Mouse (Mus musculus) heart, postnatal 36 days (tissue): ENCODE data around the gene March5. TPM values are rescaled to one million over a fixed set of nuclear protein-coding genes. Genes with fewer than 3 reads are reported as not detected.
"Not testable (repeated sequence)": the region's sequence is repeated elsewhere in the genome, so short reads cannot be mapped to it uniquely, and the experiment has no call there.

Experiments
- DNase-seq, 2 experiments: peaks; one replicate each; pipeline ENCODE4 v3.0.0; 2021 to 2022
- intact Hi-C: fragments of 180-260 bp; cut with DNase I; formaldehyde crosslinking; loops from one replicate; pipeline ENCODE4 v1.15.1; 2025
- total RNA-seq, 2 experiments: library from RNA; stranded (reverse); gene quantifications; 2 replicates each; pipeline ENCODE4 v1.2.3; 2021

March5 gene
- 10 to 100 TPM; 76.8 to 88.5 TPM for total RNA-seq

- intact Hi-C loops, result loop anchor here (2.0 to 5.0 kb wide), 3 partner anchors 33 to 280 kb away; partner anchors contain the start of gene Btaf1
- peak; percentile 86 to 89 for DNase-seq
Measured at GRCm38 (mm10) chr19:37207303-37208175, at the start of gene March5. March5 (plus strand) TSS chr19:37207543.

DNA sequence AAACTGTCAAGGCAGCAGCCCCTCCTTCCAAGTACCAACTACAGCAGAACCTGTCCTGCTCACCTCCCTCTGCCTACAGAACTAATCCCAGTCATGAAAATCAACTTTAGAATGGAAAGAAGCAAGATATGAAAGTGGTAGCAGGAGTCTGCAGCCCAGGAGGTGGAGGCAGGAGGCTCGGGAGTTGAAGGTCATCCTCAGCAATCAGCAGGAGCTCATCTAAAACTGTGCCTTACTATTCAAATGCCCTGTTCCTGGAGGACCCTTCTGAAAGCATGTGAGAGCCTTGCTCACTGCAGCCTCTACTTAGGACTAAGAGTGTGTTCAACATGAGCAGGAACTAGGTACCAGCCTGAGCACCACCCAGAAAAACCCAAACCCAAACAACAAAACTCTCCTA, 35.2 kb upstream of the March5 start:
- DNase-seq, result no peak
- intact Hi-C loops, result no loop called here

GRCm38 (mm10) chr19:37172566-37173130, 34.7 kb upstream of the March5 start:
- intact Hi-C loops, result no loop called here
- peak in 1 of 2 experiments; percentile 34 for DNase-seq

- intact Hi-C loops, result loop anchor here (2.0 kb wide), 1 partner anchor 33 kb away; the partner anchor contains the start of gene March5
Measured at GRCm38 (mm10) chr19:37173331-37174115, 33.8 kb upstream of the March5 start.

DNA sequence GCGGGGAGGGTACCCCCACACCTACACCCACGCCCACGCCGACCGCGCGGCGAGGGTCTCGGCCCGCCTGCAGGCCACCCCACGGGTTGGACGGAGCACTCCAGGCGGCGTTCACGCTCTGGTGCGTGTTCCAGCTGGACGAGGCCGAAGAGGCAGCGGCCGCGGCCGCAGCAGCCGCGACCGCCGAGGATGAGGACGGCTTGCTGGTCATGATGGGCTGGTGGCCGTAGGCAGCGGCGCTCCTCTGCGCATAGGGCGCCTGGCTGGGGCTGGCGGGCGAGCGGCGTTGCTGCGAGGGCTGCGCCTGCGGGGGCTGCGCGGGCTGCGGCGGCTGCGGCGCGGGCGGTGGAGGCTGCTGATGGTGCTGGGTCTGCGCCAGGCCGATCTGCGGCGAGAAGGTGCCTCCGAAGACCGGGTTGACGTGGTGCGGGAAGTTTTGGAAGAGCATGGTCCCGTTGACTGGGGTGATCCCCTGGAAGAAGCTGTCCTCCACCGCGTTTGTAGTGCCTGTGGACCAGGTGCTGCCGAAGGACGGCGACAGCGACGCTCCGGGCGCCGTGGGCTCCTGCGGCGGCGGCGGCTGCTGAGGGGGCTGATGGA, 33.1 kb upstream of the March5 start:
- no peak for DNase-seq
- intact Hi-C loops, result loop anchor here (2.0 kb wide), 1 partner anchor 33 kb away; the partner anchor contains the start of gene March5

More at GRCm38 (mm10) chr19:37173331-37174115, 33.8 kb upstream of the March5 start:
- no peak for DNase-seq

- intact Hi-C loops, result loop anchor here (2.0 to 5.0 kb wide), 3 partner anchors 32 to 123 kb away; partner anchors contain the start of gene March5
- DNase-seq, result peak; percentile 57 to 74
Measured at GRCm38 (mm10) chr19:37174716-37175435, 32.5 kb upstream of the March5 start.

DNA sequence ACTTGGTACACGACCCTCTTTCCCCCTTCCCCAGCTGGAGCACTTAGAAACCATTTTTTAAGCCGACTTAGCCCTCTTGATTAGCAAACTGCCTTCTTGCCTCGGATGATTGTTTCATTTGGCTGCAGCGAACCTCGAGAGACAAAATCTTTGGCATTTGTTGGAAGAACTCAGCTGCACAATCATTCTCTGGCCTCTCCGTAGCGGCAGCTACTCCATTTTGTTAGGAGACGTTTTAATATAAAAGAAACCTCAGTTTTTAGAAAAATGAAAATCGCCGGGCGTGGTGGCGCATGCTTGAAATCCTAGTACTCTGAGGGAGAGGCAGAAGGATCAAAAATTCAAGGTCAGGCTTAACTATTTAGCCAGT, 31.9 kb upstream of the March5 start:
- DNase-seq, result no peak
- intact Hi-C loops, result loop anchor here (2.0 to 5.0 kb wide), 3 partner anchors 31 to 123 kb away; partner anchors contain the start of gene March5

GRCm38 (mm10) chr19:37175919-37176318, 31.4 kb upstream of the March5 start:
- intact Hi-C loops, result loop anchor here (2.0 to 5.0 kb wide), 3 partner anchors 31 to 124 kb away; partner anchors contain the start of gene March5
- DNase-seq, result peak in 1 of 2 experiments; percentile 23

DNA sequence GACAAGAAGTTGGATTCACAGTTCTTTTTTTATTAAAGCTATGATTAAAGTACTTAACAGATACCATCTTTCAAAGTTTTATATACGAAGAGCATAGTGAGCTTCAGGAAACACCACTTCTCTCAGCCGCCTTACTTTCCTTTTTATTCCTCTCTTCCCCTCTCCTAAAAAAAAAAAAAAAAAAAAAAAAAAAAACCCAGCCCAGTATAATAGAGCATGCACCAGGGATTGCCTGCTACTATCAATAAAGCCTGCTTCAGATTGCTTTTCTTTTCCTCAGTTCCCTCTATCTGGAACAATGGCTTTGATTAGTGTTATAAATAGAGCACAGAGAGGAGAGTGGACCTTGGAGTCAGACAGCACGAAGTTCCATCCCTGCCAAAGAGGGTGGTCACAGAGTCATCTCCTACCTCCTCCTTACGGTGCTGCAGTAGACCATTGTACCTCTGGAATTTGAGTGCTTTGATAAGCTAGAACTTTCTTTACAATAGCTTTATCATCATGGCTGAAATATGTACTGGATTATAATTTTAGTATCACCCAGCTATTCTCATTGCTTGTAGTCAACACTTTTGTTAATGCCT, 30.4 kb upstream of the March5 start:
- intact Hi-C loops, result loop anchor here (5.0 kb wide), 2 partner anchors 100 to 125 kb away; no protein-coding TSS in a partner anchor
- DNase-seq, result no peak

- peak; percentile 47 to 62 for DNase-seq
- intact Hi-C loops, result loop anchor here (5.0 kb wide), 2 partner anchors 101 to 126 kb away; no protein-coding TSS in a partner anchor
Measured at GRCm38 (mm10) chr19:37177819-37178708, 29.3 kb upstream of the March5 start.

DNA sequence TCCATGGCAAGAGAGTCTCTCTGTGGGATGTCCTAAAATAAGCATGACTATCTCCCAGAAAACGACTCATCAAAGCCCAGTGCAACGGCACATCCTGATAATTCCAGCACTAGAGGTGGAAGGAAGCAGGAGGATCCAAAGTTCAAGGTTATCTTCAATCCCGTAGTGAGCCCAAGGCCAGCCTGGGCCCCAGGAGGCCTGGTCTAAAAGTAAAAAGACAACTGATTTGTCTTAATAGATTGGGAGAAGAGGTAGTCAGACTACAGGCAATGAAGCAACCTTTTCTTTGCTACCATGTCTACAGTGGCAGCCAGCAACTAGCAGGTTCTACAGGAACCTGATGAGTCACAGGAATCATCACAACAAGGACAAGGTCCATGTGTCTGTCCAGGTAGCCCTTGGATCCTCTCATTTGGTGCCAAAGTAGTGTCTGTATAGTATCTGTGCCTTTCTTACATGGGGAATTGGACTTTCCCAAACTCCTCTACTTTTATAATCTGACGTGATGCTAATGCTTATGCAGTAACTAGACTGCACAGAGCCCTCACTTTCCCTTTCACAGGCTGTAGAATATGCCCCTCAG, 18.9 kb upstream of the March5 start:
- no peak for DNase-seq
- intact Hi-C loops, result no loop called here

DNA sequence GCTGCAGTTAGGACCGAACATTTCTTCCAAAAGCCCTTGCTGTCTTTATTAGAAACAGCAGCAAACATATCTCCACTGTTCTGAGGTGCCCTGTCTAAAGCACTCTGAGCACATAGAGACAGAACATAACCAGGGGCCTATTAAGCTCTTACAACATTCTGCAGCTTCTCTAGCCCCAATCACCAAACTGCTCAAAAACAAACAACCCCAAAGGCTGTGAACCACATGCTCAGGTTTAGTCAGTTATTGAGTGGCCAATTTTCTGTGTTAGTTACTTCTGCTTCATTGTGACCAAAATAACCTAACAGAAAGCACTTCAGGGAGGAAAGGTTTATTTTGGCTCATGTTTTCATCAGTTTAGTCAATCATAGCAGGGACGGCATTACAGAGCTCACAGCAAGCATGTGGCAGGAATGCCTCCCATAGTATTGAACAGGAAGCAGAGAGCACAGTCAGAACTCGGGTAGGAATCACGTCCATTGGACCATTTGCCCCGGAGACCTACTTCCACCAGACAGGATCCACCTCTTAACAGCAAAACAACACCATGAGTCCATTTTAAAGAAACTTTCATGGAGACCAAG, 14.8 kb upstream of the March5 start:
- DNase-seq, result no peak

DNA sequence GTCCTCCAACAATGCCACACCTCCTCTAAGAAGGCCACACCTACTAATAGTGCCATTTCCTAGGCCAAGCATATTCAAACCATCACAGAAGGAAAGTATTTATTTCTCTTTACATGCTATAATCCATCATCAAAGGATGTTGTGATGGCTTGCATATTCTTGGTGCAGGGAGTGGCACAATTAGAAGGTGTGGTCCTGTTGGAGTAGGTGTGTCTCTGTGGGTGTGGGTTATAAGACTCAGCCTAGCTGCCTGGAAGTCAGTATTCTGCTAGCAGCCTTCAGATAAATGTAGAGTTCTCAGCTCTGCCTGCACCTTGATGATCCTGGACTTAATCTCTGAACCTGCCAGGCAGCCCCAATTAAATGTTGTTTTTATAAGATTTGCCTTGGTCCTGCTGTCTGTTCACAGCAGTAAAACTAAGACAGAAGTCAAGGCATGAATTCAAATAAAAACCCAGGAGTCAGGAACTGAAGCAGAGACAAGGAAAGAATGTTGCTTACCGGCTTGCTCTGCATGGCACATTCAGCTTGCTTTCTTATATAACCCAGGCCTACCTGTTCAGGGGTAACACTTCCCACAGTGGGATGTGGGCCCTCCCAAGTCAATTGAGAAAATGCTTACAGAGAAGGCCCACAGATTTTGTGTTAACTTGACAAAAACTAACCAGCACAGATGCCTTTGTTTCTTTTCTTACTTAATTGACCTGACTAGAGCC, 9.0 kb upstream of the March5 start:
- intact Hi-C loops, result no loop called here
- DNase-seq, result no peak

More for the DNA sequence above, 14.8 kb upstream of the March5 start:
- intact Hi-C loops, result no loop called here

- intact Hi-C loops, result no loop called here
- no peak for DNase-seq
Measured at GRCm38 (mm10) chr19:37199889-37200288, 7.5 kb upstream of the March5 start.

DNA sequence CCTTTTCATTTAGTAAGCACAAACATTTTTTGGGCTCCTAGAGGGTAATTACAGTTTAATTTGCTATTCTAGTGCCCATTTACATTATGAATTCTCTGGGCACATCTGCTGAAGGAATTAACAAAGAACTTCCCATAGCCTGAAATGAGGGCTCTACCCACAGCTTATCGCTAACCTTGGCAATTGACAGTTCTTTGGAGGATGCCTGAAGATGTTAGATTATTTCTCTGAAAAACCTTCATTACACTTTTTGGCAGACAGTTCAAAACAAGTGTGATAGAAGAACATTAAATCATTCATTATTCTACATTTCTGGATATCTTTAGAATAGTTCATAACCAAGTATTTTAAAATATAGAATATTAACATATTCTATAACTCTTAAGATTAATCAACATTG, 4.0 kb upstream of the March5 start:
- DNase-seq, result no peak
- intact Hi-C loops, result no loop called here

GRCm38 (mm10) chr19:37205155-37205554, 2.2 kb upstream of the March5 start:
- DNase-seq, result not testable (repeated sequence)
- intact Hi-C loops, result loop anchor here (5.0 kb wide), 1 partner anchor 278 kb away; the partner anchor contains the start of gene Btaf1
